ENCODE assay signal across 13 mouse cellular contexts in genomic region chr1:163305956-163306355, GRCm38 (mm10). TPM values are rescaled to one million over a fixed set of nuclear protein-coding genes. Genes with fewer than 3 reads are reported as not detected.
DNase-seq lines count a peak whose midpoint lies in the region; ATAC-seq lines count a peak whose summit lies in the region.
"Had no signal": no experiment of that assay in that cellular context is flagged by ENCODE, and none has a peak within 500 bp of the region (broad histone marks: within the 10 kb centered on the region; RNA-seq: fewer than 3 reads in every experiment).

No protein-coding gene starts in this region.

- H3K9ac ChIP-seq in heart, embryonic 11.5 days (ENCODE audit: low read depth, low read length), result no peak overlapping the region
- no peak overlapping the region for H3K9ac ChIP-seq in midbrain, embryonic 11.5 days (ENCODE audit: low read length)
- no peak overlapping the region for H3K9ac ChIP-seq in midbrain, embryonic 13.5 days (replicated peaks)
- peak overlapping the region; percentile 100 for H3K9ac ChIP-seq in embryonic facial prominence, embryonic 12.5 days
- H3K9ac ChIP-seq: heart, embryonic 15.5 days; lung, embryonic 15.5 days had no signal

- H3K36me3 ChIP-seq in heart, embryonic 11.5 days (ENCODE audit: control insufficient read depth, insufficient read depth, low read length), result no peaks in the 10 kb centered on the region
- H3K36me3 ChIP-seq in midbrain, embryonic 11.5 days (ENCODE audit: control insufficient read depth, insufficient read depth, low read length), result no peaks in the 10 kb centered on the region
- H3K36me3 ChIP-seq in midbrain, embryonic 13.5 days, result no peaks in the 10 kb centered on the region
- H3K36me3 ChIP-seq in embryonic facial prominence, embryonic 12.5 days, result peaks cover 8% of the 10 kb centered on the region; the same call in 1 of the 2 replicates
- H3K36me3 ChIP-seq: heart, embryonic 15.5 days; lung, embryonic 15.5 days had no signal

- no peak for ATAC-seq in heart, embryonic 11.5 days (replicated peaks; ENCODE audit: insufficient number of reproducible peaks, low FRiP score, low TSS enrichment)
- ATAC-seq in midbrain, embryonic 11.5 days (ENCODE audit: low FRiP score), result no peak
- ATAC-seq in midbrain, embryonic 13.5 days, result no peak
- no peak for ATAC-seq in embryonic facial prominence, embryonic 12.5 days (ENCODE audit: insufficient number of reproducible peaks, insufficient read depth, low FRiP score, low TSS enrichment)

- peaks cover 31% of the 10 kb centered on the region for H3K27me3 ChIP-seq in heart, embryonic 11.5 days (ENCODE audit: control insufficient read depth, insufficient read depth, low read length)
- H3K27me3 ChIP-seq in midbrain, embryonic 11.5 days (ENCODE audit: control insufficient read depth, insufficient read depth, low read length), result peaks cover 40% of the 10 kb centered on the region
- peaks cover 69% of the 10 kb centered on the region for H3K27me3 ChIP-seq in midbrain, embryonic 13.5 days
- no peaks in the 10 kb centered on the region for H3K27me3 ChIP-seq in embryonic facial prominence, embryonic 12.5 days

- no peak overlapping the region for H3K4me3 ChIP-seq in heart, embryonic 11.5 days (ENCODE audit: low read depth, low read length)
- H3K4me3 ChIP-seq in midbrain, embryonic 11.5 days (ENCODE audit: low read depth, low read length), result no peak overlapping the region
- H3K4me3 ChIP-seq in midbrain, embryonic 13.5 days (replicated peaks), result no peak overlapping the region
- H3K4me3 ChIP-seq in embryonic facial prominence, embryonic 12.5 days, result peak overlapping the region; percentile 88
- H3K4me3 ChIP-seq: heart, embryonic 15.5 days; lung, embryonic 15.5 days had no signal

- H3K9me3 ChIP-seq in heart, embryonic 11.5 days (replicated peaks; ENCODE audit: control insufficient read depth, low read length), result no peaks in the 10 kb centered on the region
- no peaks in the 10 kb centered on the region for H3K9me3 ChIP-seq in midbrain, embryonic 11.5 days (ENCODE audit: control insufficient read depth, low read length)
- H3K9me3 ChIP-seq in midbrain, embryonic 13.5 days, result no peaks in the 10 kb centered on the region
- H3K9me3 ChIP-seq in embryonic facial prominence, embryonic 12.5 days, result no peaks in the 10 kb centered on the region
- H3K9me3 ChIP-seq: heart, embryonic 15.5 days; lung, embryonic 15.5 days had no signal

- H3K4me1 ChIP-seq in heart, embryonic 11.5 days (ENCODE audit: control insufficient read depth, insufficient read depth, low read length), result no peaks in the 10 kb centered on the region
- peaks cover 16% of the 10 kb centered on the region for H3K4me1 ChIP-seq in midbrain, embryonic 11.5 days (ENCODE audit: control insufficient read depth, insufficient read depth, low read length)
- H3K4me1 ChIP-seq in midbrain, embryonic 13.5 days (replicated peaks), result peaks cover 9% of the 10 kb centered on the region
- peaks cover 23% of the 10 kb centered on the region; the same call in 1 of the 2 replicates for H3K4me1 ChIP-seq in embryonic facial prominence, embryonic 12.5 days

- no peak overlapping the region for H3K4me2 ChIP-seq in heart, embryonic 11.5 days
- H3K4me2 ChIP-seq in midbrain, embryonic 11.5 days, result no peak overlapping the region
- H3K4me2 ChIP-seq in midbrain, embryonic 13.5 days (replicated peaks), result no peak overlapping the region
- peak overlapping the region; percentile 58 for H3K4me2 ChIP-seq in embryonic facial prominence, embryonic 12.5 days (replicated peaks)
- H3K4me2 ChIP-seq: heart, embryonic 15.5 days; lung, embryonic 15.5 days had no signal

- H3K27ac ChIP-seq in heart, embryonic 11.5 days (ENCODE audit: low read depth, low read length), result no peak overlapping the region
- no peak overlapping the region for H3K27ac ChIP-seq in midbrain, embryonic 11.5 days (ENCODE audit: low read depth, low read length)
- H3K27ac ChIP-seq in midbrain, embryonic 13.5 days, result no peak overlapping the region
- H3K27ac ChIP-seq in embryonic facial prominence, embryonic 12.5 days, result peak overlapping the region; percentile 100
- H3K27ac ChIP-seq: heart, embryonic 15.5 days; lung, embryonic 15.5 days had no signal

- 16% methylated on average over 1 of the region's 1 CpGs for WGBS in heart, embryonic 11.5 days (ENCODE audit: insufficient replicate concordance)
- WGBS in midbrain, embryonic 11.5 days, result 31% methylated on average over 1 of the region's 1 CpGs
- WGBS in midbrain, embryonic 13.5 days, result 29% methylated on average over 1 of the region's 1 CpGs
- 23% methylated on average over 1 of the region's 1 CpGs for WGBS in embryonic facial prominence, embryonic 12.5 days

- DNase-seq in heart, postnatal 4 days, result peak; percentile 30
- DNase-seq in midbrain, embryonic 11.5 days (ENCODE audit: low spot score, missing footprints), result peak; percentile 86
- DNase-seq in ovary, postnatal 14 days (ENCODE audit: low spot score), result no peak
- no peak for DNase-seq in adrenal gland, postnatal 10 days
- DNase-seq: cerebellum, adult 8-10 months; gastrocnemius, postnatal 14 days; midbrain, embryonic 14.5 days; thymus, postnatal 25 days had no signal

RNA-seq across cellular contexts. Expression of gene Prrx1, which starts 7.6 kb away (rescaled TPM):
- 10 to 100 TPM; 32.7 to 34.2 TPM for total RNA-seq in heart, postnatal 4 days (2021)
- polyA plus RNA-seq in heart, embryonic 11.5 days (2014; fragmentation: Nextera tagmentation; extraction: Ambion mirVana), result 9.1 and 9.7 TPM in 2 replicates
- 14.2 and 16.5 TPM in 2 replicates for polyA plus RNA-seq in midbrain, embryonic 11.5 days (2014; fragmentation: Nextera tagmentation; extraction: Ambion mirVana)
- polyA plus RNA-seq in midbrain, embryonic 13.5 days (2015; fragmentation: Nextera tagmentation; extraction: Ambion mirVana), result 3.6 and 3.7 TPM in 2 replicates
- 180 and 186 TPM in 2 replicates for polyA plus RNA-seq in embryonic facial prominence, embryonic 12.5 days (2016; fragmentation: Nextera tagmentation; extraction: Ambion mirVana)
- 10 to 100 TPM; 14.2 to 22.1 TPM for total RNA-seq in adrenal gland, postnatal 10 days (2021)

Comparison
In these comparisons a context has a peak if more than half of its experiments do, and no peak if none do; other contexts are left out.
1. DNase-seq: peak in heart, postnatal 4 days (single experiment) and midbrain, embryonic 11.5 days (single experiment); none in ovary, postnatal 14 days (single experiment) and adrenal gland, postnatal 10 days (single experiment).
2. RNA of gene Prrx1, which starts 7.6 kb away (polyA plus RNA-seq): 180 to 186 TPM in embryonic facial prominence, embryonic 12.5 days; 14.2 to 16.5 TPM in midbrain, embryonic 11.5 days, 9.1 to 9.7 TPM in heart, embryonic 11.5 days and 3.6 to 3.7 TPM in midbrain, embryonic 13.5 days; every median in the first group is over 10 times any median in the second.